Mouse (Mus musculus) kidney, postnatal 14 days (tissue): ENCODE measurements around the gene Thpo.
A peak's percentile ranks its signal among the peaks of the same experiment; 100 is the strongest.

Experiments
- DNase-seq: peaks from one replicate; pipeline ENCODE4 v3.0.0; 2022; ENCODE audit warnings: mixed read lengths

The Thpo gene

GRCm38 (mm10) chr16:20702522-20702893 is 31.8 kb downstream of the Thpo start:
- peak; percentile 83 for DNase-seq

GRCm38 (mm10) chr16:20701729-20702521 is 32.4 kb downstream of the Thpo start:
- DNase-seq: no peak

GRCm38 (mm10) chr16:20701316-20701715 is 33.0 kb downstream of the Thpo start:
- no peak for DNase-seq

GRCm38 (mm10) chr16:20700036-20700435 is 34.3 kb downstream of the Thpo start:
- DNase-seq: no peak

- no peak for DNase-seq
These were observed 35.0 kb downstream of the Thpo start for GRCm38 (mm10) chr16:20699266-20699665.

GRCm38 (mm10) chr16:20695622-20696323 is 38.5 kb downstream of the Thpo start:
- peak; percentile 93 for DNase-seq

- DNase-seq: peak; percentile 60
These were observed 39.5 kb downstream of the Thpo start for GRCm38 (mm10) chr16:20694781-20695180.

GRCm38 (mm10) chr16:20693111-20693701 is 41.1 kb downstream of the Thpo start, which contains the start of gene Fam131a:
Fam131a (plus strand) TSS chr16:20693241.
- DNase-seq: peak; percentile 94

- DNase-seq: no peak
These were observed 41.9 kb downstream of the Thpo start for GRCm38 (mm10) chr16:20692241-20692965.

- DNase-seq: no peak
These were observed 42.7 kb downstream of the Thpo start for GRCm38 (mm10) chr16:20691617-20692016.

- DNase-seq: no peak
These were observed 43.5 kb downstream of the Thpo start for GRCm38 (mm10) chr16:20690774-20691173.

GRCm38 (mm10) chr16:20677974-20678675 is 56.2 kb downstream of the Thpo start:
- peak; percentile 83 for DNase-seq

- no peak for DNase-seq
These were observed 56.9 kb downstream of the Thpo start for GRCm38 (mm10) chr16:20677380-20677779.

- DNase-seq: no peak
These were observed 57.6 kb downstream of the Thpo start for GRCm38 (mm10) chr16:20676702-20677101.

- DNase-seq: no peak
These were observed 59.1 kb downstream of the Thpo start for GRCm38 (mm10) chr16:20675213-20675612.
